Mouse (Mus musculus) C2C12 (cell line): ENCODE data around the gene Cyp2t4.

ENCODE experiments used
- CTCF ChIP-seq: IDR thresholded peaks from one replicate; pipeline ENCODE4 v1.5.1; 2011; ENCODE audit not compliant: control insufficient read depth, insufficient read depth, insufficient read length
- MAX ChIP-seq: IDR thresholded peaks from one replicate; pipeline ENCODE4 v1.6.1; 2011; ENCODE audit warnings: mild to moderate bottlenecking, control low read depth
- MYOG ChIP-seq: IDR thresholded peaks from one replicate; pipeline ENCODE4 v1.6.1; 2011; ENCODE audit not compliant: control insufficient read depth, insufficient read length; ENCODE audit errors: extremely low read depth
- USF1 ChIP-seq: IDR thresholded peaks from one replicate; pipeline ENCODE4 v1.6.1; 2011; ENCODE audit warnings: low read depth, mild to moderate bottlenecking, control low read depth, moderate library complexity

DNA sequence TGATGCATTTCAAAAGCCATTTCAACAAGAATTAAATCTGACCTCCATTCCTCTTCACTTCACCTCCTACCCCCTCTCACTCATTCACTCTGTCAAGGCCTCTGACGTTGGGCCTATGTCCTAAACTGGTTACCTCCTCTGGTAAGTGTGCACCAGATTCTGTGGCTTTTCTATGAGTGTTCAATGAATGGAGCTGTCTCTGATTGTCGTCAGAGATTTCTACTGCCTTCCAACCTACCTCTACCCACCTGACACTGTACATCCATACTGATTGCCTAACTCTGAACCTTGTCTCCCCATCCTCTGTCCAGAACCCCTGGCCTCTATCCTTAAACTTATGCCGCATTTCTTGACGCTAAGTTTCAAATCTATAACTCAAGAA, 24.4 kb downstream of the Cyp2t4 start:
- TF ChIP-seq CTCF = no peak
- TF ChIP-seq USF1 = no peak
- TF ChIP-seq MAX = no peak
- no peak for TF ChIP-seq MYOG
